Mouse (Mus musculus): ENCODE results near the gene Pus10.

DNA sequence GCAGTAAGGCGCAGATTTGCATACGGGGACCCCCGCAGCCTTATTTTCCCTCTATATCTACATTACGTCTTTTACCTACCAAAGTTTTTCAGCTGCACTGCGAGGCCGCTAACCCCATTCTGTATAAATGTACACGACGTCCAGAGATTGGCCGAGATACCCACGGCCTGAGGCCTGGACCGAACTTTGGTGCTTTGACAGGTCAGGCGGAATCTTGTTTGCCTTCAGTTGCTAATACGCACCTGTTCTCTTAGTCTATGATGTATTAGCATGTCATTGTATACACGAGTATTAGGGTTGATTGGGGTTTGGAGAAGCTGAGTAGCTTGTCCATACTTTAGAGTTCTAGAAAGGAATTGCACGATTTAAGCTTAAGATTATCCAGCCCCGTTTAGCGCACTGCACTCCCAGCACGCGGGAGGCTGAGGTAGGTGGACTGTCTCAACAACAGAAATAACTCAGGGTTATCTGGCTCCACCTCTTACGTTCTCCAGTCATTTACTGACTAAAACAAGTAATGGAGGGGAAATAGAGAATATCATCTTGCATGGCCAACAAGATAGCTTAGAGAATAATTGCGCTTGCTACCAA lies 106.1 kb downstream of the Pus10 start:
- TF ChIP-seq GATA1 (IDR thresholded peaks at IDR 0.05; ENCODE audit: low read length) (no peak), TAL1 (IDR thresholded peaks at IDR 0.05; ENCODE audit: low read length) (no peak)

Measured in erythroblast, embryonic 14.5 days (primary cell).